Mouse (Mus musculus) ES-E14 (cell line): ENCODE results near the gene Ap1b1.

ENCODE experiments used
- CHD2 ChIP-seq: IDR thresholded peaks from 2 replicates; pipeline ENCODE4 v1.6.1; 2014; ENCODE audit warnings: mild to moderate bottlenecking, low read depth, low read length, inconsistent platforms
- HCFC1 ChIP-seq: IDR thresholded peaks from 2 replicates; pipeline ENCODE4 v1.6.1; 2012; ENCODE audit warnings: low read length, inconsistent platforms, borderline replicate concordance; ENCODE audit not compliant: insufficient read depth
- MAFK ChIP-seq: IDR thresholded peaks from 2 replicates; pipeline ENCODE4 v1.6.1; 2014; ENCODE audit warnings: mild to moderate bottlenecking, low read depth, low read length, inconsistent platforms; ENCODE audit not compliant: insufficient read depth
- ZNF384 ChIP-seq: IDR thresholded peaks from 2 replicates; pipeline ENCODE4 v1.6.1; 2012; ENCODE audit warnings: low read depth, low read length, inconsistent platforms

- TF ChIP-seq ZNF384 (no peak), CHD2 (no peak), HCFC1 (no peak), MAFK (no peak)
Observed at GRCm38 (mm10) chr11:5055945-5056938, 69.6 kb downstream of the Ap1b1 start.
